Mouse (Mus musculus) right cerebral cortex, postnatal 25 days (tissue): Measurements from ENCODE around the gene Eps8l1.
"Not testable (repeated sequence)": the region's sequence is repeated elsewhere in the genome, so short reads cannot be mapped to it uniquely, and the experiment has no call there.

ENCODE experiments used
- DNase-seq: peaks from one replicate; pipeline ENCODE4 v3.0.0; 2022

The Eps8l1 gene

DNA sequence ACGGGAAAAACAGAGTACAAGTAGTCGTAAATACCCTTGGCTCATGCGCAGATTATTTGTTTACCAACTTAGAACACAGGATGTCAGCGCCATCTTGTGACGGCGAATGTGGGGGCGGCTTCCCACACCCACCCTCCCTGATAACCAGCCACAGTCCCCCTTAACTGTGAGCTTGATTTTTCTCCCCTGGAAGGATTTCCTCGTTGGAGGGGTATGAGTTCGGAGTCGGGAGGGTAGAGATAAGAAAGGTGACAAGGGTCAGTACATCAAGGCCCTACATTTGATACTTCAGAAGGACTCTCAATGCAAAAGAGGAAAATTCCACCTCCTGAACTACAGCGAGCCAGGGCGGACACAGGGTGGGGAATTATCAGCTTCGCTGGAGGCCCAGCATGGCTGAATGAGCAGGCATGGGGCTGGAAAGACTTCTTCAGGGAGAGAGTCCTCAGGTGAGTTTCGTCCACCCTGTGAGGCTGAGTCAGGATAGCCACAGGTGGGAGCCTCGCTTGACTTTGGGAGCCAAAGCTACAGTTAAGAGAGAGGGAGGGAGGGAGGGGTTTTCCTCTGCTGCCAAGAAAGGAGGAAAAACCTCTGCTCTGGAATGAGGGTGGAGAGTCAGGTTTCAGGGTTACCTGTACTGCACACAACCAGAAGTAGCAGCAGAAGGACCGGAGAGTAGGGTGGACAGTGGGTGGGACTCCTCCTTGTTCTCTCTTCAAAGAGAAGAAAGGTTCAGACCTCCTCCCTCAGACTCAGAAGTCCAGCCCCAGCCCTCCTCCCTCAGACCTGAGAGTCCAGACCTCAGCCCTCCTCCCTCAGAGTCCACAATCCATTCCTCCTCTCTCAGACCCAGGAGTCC is at the start of gene Eps8l1:
Gene Eps8l1, plus strand, starts transcription at position 99 of the 859 bp plus-strand sequence.
- DNase-seq = no peak

DNA sequence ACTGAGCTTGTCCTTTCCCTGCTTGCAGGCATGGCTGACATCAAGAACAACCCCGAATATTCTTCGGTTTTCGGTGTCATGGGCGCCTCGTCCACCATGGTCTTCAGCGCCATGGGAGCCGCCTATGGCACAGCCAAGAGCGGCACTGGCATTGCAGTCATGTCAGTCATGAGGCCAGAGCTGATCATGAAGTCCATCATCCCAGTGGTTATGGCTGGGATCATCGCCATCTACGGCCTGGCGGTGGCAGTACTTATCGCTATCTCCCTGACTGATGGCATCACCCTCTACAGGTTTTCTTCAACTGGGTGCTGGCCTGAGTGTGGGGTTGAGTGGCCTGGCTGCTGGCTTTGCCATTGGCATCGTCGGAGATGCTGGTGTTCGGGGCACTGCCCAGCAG is 48.1 kb upstream of the Eps8l1 start:
- not testable (repeated sequence) for DNase-seq

DNA sequence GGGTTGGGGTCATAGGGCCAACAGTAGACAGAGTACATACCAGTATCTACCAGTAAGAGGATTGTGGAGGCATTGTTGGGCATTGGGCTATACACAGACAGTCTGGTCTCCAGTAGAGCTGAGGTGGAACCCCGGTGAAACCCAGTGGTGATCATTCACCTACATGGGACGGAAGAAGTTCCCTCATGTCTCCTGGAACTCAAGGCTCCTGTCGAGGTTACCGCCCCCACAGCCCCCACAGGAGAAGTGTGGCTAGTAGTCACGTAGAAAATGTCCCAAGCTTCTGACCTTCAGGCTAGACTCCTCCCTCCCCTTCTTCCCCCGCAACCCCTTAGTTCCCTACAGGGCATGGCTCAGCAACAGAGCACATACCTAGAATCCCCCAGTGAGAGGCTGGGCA is 40.8 kb upstream of the Eps8l1 start:
- DNase-seq = no peak

DNA sequence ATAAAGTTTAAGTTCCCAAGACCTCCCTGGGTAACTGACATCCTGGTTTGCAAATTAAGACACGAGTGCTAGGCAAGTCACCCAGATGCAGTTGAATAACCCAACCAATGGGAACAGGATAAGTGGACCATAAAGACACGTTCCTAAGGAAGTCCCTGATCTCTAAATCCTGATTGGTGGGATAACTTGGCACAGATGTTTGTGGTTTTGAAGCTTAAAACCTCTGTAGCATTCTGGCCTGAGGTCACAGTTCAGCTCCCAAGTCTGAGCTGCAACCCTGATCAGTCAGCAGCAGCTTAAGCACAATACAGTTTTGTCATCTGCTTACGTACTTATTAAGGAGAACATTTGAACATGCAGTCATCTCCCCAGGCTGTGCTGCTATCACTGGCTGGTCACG is 40.2 kb upstream of the Eps8l1 start:
- DNase-seq = no peak

DNA sequence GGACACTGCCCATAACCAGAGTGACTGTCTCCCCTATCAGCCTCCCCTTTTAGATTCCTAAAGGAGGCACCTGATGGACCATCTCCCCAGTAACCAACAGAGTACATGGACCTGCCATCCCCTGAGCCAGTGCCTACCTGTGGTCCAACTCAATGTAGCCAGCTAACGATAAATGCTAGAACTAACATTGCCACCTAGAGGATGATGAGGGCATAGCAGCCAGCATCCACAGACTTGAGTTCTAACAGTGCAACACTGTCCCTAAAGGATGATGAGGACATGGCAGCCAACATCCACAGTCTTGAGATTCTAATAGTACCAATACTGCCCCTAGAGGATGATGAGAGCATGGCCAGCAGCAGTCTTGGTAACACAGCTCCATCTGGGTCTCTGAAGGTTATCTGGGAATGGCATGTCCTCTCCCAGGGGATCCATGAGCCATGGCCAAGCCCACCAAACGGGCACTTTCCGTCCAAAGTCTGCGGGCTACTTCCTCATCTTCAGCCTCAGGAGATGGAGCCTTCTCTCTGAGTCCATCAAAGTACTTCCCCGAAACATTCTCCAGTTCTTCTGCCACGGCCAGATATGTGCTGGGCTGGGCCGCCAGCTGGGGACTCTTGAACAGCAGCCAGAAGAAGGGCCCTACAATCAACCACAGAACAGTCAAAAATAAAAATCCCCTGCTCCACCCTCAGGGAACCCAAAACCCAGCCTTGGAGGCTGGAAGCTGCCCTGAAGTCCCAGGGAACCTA is 33.1 kb upstream of the Eps8l1 start:
- peak; percentile 79 for DNase-seq

DNA sequence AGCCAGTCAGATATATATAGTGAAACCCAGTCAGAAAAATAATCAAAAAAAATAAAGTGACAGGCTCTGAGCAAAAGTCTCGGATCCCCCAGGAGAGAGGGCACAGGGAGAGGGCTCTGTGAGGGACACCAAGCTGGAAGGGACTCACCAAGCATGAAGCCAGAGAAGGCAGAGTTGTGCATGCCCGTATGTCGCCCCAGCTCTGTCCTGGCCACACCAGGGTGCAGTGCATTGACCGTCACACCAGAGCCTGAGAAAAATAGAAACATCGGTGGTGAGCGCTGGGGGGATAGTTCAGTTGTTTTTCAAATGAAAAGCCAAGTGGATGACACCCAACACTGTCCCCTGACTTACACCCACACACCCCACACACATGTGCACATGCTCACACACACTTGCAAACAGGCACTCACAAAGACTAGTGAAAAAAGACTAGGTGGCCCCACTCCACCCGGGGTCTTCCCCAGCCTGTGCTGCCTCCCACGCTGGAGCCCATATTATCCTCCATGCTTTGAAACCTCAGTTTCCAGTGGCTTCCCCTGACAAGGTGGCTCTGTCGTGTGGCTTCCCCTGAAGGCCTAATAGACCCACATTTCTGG is 30.1 kb upstream of the Eps8l1 start:
- DNase-seq = no peak

DNA sequence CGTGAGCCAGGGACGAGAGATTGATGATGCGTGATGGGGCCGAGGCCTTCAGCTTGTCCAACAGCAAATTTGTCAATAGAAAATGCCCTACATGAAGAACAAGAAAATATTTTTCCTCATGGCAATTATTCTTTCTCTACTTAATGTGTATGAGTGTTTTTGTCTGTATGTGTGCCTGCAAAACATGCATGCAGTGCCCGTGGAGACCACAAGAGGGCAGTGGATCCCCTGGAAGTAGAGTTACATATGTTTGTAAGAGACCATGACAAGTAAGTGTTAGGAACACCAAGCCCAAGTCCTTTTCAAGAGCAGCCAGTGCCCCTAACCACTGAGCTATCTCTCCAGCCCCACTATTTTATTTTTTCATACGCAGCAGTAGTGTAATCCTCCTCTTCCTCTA is 28.9 kb upstream of the Eps8l1 start:
- peak; percentile 32 for DNase-seq

DNA sequence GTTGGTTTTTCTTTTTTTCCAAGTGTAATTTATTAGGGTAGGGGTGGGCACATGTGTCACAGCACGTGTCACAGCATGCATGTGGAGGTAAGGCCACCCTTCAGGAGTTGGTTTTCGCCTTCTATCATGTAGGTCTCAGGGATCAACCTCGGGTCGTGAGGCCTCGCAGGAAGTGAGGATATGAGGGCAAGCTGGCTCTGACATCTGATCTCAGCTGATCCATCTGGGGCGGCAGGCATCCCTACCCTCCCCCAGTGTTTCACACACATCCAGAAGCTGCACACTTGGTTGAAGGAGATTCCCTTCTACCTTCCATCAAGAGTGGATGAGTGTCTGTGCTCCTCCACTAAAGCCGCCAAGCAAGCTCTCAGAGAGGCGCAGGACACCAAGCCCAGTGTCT is 28.4 kb upstream of the Eps8l1 start:
- no peak for DNase-seq

DNA sequence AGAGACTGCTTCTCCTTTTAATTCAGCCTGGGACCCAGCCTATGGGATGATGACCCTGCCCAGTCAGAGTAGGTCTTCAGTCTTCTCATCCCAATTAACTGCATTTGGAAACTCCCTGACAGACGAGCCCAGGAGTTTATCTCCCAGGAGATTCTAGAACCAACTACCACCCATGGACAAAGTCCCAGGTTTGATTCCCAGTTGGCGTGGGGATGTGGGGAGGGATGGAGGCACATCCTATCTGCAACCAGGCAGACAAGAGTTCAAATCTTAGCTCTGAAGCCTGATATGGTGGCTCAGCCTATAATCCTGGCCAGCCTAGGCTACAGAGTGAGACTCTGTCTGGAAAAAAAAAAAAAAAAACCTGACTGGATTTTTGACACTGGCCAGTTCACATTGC is 22.8 kb upstream of the Eps8l1 start:
- DNase-seq = no peak

DNA sequence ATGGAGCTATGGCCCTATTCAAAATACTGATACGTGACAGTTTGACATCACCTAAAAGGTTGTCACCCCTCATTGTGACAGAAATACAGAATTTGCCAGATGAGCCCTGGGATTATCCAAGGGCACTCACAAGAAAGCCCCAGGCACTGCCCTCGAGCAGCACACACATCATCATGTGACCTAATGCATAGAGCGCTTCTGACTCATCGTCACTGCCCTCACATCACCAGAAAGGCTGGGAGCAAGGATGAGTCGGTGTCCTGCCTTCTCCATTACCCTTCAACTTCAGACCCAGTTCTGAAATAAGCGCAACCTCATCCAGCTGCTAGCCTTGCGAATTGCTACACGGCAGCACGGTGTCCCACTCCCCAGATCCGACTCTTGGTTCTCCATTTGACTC is 19.9 kb upstream of the Eps8l1 start:
- DNase-seq = no peak

DNA sequence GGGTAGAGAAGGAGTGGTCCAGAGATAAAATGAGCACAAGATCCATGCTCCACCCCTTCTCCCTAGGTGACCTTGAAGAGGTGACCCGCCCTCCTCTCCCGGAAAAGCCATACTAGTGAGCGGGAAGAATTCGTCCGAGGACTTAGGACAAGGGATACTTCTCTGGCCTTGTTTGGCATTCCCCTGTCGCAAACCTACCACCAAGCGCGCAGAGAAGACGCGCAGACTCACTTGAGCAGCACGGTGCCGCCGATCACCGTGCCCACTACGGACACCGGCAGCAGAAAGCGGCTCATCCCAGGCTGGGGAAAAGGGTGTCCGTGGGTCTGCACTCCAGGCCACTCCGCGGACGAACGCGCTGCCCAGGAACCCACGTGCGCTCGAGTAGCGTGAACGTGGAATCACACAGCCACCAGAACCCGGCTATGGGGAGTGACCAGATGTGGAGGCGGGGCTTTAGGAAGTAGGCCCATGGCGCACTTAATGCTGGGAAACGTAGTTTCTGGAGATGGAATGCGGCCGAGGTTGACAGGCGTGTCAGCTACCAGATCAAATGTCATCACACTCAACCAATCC is 15.2 kb upstream of the Eps8l1 start, which contains the start of gene Rdh13:
Gene Rdh13, minus strand, starts transcription at position 434 of the 576 bp plus-strand sequence.
- peak; percentile 88 for DNase-seq

DNA sequence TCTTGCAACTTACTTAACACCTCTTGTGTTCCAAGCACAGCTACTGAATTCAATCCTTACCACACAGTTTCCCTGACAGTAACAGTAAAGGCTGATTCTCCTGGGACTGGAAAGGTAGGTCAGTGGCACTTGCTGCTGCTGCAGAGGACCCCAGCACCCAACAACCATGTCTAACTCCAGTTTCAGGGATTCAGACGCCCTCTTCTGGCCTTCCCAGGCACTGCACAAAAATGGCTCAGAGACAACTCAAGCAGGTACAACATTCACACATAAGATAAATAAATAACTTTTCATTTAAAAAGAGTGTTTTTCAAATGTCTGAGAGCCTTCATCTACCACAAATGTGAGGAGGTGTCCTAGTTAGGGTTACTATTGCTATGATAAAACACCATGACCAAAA is 13.3 kb upstream of the Eps8l1 start:
- DNase-seq = no peak

DNA sequence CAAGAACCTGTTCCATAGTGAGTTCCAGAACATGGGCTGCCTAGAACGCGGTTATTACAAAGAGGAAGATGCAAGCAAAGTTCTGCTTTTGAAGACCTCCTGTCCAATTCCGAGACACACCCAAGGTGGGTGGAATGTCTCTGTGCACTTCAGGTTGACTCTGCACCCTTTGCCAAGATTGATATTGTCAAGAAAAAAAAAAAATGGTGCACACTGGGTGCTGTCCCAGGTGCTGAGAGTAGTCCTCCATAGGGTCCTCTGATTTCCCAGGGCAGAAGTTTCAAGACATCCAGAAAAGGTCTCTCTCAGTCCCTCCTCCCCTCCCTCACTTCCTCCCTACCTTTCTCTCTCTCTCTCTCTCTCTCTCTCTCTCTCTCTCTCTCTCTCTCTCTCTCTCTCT is 12.0 kb upstream of the Eps8l1 start:
- DNase-seq = no peak

DNA sequence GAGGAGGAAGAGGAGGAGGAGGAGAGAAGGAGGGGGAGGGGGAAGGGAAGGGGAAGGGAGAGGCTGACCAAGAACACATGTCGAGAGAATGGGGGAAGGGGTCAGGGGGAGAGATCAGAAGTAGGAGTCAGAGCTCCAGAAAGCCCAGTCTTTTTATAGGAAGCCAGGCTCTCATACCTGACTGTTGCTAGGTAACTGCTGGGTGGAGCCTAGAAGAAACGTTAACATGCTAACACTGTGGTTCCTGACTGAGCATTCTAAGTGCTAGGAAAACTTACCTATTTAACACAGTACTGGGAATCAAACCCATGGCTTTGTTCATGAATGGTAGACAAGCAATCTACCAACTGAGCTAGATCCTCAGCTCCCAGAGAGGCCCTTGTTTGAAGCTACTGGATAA is 11.3 kb upstream of the Eps8l1 start:
- no peak for DNase-seq

DNA sequence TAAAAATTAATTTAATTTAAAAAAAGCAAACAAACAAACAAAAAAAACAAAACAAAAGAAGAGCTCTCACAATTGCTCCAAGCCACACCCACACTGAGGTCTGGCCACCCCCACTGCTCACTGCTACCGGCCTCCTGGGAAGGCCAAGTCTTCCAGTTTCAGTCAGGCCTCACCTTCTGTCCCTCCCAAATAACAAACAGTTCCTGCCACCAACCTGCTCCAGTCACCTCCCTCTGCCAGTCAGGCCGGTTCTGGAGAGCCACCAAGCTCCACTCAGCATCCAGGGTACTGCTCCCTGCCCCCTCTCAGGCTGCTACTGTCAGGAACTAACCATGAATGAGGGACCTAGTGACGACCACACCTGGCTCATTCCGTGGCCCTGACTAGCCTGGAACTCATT is 7.8 kb upstream of the Eps8l1 start:
- DNase-seq = no peak

DNA sequence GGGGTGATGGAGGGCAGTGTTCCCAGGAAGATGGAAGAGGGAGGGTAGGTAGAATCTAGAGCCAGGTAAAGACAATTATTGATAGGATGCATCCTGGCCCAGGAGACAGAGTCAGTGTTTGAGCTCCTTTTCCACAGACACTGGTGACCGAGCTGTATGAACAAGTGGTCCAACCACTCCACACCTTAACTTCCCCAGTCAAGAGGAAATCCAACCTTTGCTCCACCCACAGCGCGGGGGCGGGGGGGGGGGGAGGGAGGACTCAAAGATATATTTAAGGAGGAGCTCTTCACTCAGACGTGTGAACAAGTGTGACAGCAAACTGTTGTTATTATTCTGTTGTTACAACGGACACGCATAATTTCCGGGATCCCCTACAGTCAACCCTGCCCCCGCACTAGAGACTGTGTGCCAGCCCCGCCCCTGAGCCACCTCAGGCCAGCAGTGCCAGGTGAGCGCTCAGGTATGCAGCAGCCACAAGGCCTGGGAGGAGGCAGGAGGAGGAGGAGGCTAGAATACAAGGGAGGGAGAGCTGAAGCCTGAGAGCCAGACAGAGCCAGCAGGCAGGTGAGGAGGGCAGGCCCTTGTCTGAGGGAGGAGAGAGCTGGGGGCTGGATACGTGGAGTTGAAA is 3.8 kb downstream of the Eps8l1 start:
- DNase-seq = no peak

DNA sequence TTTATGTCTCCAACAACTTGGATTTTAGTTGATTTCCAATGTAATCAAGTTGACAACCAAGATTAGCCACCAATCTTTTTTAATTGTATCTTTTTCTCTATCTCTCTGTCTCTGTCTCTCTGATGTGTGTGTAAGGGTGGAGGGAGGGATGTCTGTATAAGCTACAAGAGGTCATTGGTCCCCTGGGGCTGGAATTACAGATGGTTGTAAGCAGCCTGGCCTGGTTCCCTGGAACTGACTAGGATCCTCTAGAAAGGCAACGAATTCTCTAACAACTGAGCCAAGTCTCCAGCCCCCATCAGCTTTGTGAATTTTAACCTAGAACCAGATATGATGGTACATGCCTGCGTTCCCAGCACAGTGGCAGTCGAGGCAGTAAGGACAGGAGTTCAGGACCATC is 7.3 kb downstream of the Eps8l1 start:
- DNase-seq = no peak

DNA sequence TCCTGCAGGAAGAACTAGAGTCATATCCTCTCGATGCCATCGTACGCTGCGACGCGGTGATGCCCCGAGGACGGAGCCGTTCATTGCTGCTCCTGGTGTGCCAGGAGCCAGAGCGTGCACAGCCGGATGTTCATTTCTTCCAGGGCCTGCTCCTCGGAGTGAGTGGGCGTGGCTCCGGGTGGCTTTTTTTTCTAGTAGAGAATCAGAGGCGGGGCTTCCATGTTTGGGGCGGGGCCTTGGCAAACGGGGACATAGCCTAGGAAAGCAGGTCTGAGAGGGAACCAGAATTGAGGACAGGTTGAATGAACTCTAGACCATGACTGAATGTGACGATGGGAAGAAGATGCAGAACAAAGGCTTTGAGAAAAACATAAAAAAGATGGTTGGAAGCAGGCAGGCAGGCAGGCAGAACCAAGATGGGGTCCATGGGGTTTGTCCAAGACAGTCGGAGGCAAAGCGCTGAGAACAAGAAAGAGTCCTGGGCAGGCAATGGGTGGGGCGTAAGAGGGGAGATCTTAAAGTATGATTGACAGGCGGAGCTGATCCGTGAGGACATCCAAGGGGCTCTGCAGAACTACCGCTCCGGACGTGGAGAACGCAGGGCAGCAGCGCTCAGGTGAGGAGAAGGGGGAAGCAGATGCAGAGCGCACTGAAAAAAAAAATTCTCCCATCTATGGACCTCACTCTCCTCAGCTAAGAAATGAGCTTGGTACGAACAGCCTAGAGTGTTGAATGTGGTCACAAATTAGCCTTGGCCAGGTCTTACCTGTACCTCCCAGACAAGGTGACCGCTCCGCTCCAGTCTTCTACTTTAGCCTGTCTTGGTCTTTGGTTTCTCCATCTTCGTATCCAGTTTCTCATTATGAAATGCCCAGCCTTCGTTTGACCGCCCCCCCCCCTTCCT is 10.1 kb downstream of the Eps8l1 start:
- DNase-seq = peak; percentile 55

DNA sequence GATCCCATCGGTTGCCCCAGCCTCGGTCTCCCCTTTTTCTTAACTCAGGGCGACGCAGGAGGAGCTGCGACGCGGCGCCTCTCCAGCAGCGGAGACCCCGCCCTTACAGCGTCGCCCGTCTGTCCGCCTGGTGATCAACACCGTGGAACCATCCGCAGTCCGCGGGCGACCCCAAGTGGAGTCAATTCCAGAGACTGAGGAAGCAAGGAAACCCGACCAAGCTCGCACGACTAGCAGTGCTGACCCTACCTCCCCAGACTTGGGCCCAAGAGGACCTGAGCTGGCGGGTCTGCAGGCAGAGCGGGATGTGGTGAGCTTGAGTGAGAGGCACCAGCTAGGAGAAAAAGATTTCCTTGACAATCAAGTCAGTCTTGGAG is 10.7 kb downstream of the Eps8l1 start:
- DNase-seq = peak; percentile 85

DNA sequence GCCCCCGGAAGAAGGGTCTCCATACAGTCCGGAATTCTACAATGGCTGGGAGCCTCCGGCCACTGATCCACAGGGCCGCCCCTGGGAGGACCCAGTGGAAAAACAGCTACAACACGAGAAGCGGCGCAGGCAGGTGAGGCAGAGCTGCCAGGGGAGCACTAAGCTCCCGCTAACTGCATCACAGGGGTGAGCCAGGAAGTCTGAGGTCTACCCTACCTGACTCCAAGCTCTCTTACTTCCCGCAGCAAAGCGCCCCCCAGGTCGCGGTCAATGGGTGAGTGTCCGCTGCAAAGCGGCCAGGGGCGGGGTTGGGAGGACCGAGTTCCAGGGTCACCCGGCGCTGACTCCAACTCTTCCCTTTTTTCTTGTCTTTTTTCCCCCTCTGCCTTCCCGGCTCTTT is 13.5 kb downstream of the Eps8l1 start:
- no peak for DNase-seq

DNA sequence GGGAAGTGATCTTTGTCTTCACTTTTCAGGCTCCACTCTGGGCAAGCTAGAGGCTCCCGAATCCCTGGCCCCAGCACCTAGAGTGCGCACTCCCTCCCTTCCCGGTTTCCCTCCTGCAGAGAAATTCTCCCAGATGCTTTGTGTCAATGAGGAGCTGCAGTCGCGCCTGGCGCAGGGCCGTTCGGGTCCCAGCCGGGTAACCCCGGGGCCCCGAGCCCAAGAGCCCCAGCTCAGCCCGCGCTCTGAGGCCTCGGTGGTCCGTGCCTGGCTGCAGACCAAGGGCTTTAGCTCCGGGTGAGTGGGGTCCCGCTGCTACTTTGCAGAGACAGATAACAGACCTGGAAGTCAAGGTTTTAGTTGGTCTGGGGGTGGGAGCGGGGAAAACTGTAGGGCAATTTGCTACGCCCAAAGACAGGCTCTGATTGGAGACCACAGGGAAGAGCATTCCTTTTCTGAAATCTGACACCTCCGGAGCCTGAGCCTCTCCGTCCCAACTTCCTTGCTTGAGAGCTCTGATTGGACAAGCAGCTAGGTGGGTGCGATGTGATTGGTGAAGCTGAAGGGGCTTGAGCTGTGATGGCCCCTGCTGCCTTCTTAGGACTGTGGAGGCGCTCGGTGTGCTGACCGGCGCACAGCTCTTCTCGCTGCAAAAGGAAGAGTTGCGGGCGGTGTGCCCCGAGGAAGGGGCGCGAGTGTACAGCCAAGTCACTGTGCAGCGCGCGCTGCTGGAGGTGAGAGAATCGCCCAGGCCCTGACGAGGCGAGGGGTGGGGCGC is 17.7 kb downstream of the Eps8l1 start:
- DNase-seq = peak; percentile 61
